Mouse (Mus musculus): ENCODE results near the gene Begain. TPM values are rescaled to one million over a fixed set of nuclear protein-coding genes. Genes with fewer than 3 reads are reported as not detected.

The Begain gene
- total RNA-seq, 1 experiment = 1.3 TPM

DNA sequence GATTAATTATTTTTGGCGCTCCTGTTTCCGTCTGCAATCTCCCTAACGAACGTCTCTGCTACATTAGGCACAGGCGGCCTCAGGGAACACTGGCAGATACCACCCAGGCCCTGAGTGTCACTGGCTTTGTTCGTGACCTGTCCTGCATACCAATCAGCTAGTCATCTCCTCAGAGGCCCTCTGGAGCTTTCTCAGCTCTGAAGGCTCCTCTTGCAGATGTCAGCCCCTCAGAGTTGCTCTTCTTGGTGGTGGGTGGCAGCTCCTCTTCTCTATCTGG is 85.4 kb downstream of the Begain start:
- peaks cover 1 to 10% of the 10 kb centered on the region in 2 experiments; a peak in 2 of 4 replicates for H3K4me1 ChIP-seq (ENCODE audit: control insufficient read depth in 2 of 2, insufficient read depth in 2 of 2, low read length in 2 of 2, poor library complexity in 1 of 2)
- H3K9me3 ChIP-seq (ENCODE audit: control insufficient read depth, insufficient read depth, low read depth, low read length) = no peaks in the 10 kb centered on the region
- no peaks in the 10 kb centered on the region for H3K36me3 ChIP-seq (ENCODE audit: control insufficient read depth, insufficient read depth, low read length, poor library complexity, severe bottlenecking)
- no peak overlapping the region for H3K9ac ChIP-seq (ENCODE audit: insufficient read depth, low read depth, low read length, poor library complexity, severe bottlenecking)
- H3K4me3 ChIP-seq (ENCODE audit: insufficient read depth in 1 of 2, low read depth in 1 of 2, low read length in 2 of 2, poor library complexity in 1 of 2, severe bottlenecking in 1 of 2) = no peak overlapping the region
- DNase-seq (ENCODE audit: low read depth, low spot score) = no peak
- TF ChIP-seq CHD2 (IDR thresholded peaks at IDR 0.05; ENCODE audit: low read depth, low read length) (no peak), HCFC1 (IDR thresholded peaks at IDR 0.05; ENCODE audit: borderline replicate concordance, insufficient read depth, low read length) (no peak), MAFK (IDR thresholded peaks at IDR 0.05; ENCODE audit: insufficient read depth, low read depth, low read length) (no peak), ZNF384 (IDR thresholded peaks at IDR 0.05; ENCODE audit: low read depth, low read length) (no peak), ZC3H11A (IDR thresholded peaks at IDR 0.05; ENCODE audit: borderline replicate concordance, low read depth, low read length) (no peak)
- H3K27ac ChIP-seq (ENCODE audit: insufficient read depth, low read depth, low read length, poor library complexity, severe bottlenecking) = no peak overlapping the region
- in situ Hi-C loops (cut with MboI; ENCODE audit: low sequenced_read_pairs in 2 of 2, unreplicated experiment in 2 of 2) = no loop called here

Other genes starting within 250 kb of the Begain start
- gene Slc25a29, start 232.3 kb downstream of the Begain start, total RNA-seq (2012; rRNA removed) = 2.1 and 3.5 TPM in 2 replicates
- 8.1 and 8.6 TPM in 2 replicates for gene Slc25a47, start 232.2 kb downstream of the Begain start, total RNA-seq (2012; rRNA removed)
- gene Wdr25, start 174.6 kb downstream of the Begain start, total RNA-seq (2012; rRNA removed) = 14.9 and 16.9 TPM in 2 replicates
- 62.1 and 85.2 TPM in 2 replicates for gene Wars, start 174.0 kb downstream of the Begain start, total RNA-seq (2012; rRNA removed)